Mouse (Mus musculus) CH12.LX (cell line): ENCODE data around the gene Uggt1. TPM values are rescaled to one million over a fixed set of nuclear protein-coding genes. Genes with fewer than 3 reads are reported as not detected.
A peak's percentile ranks its signal among the peaks of the same experiment; 100 is the strongest.

Experiments used
- DNase-seq: peaks from one replicate; pipeline ENCODE4 v3.0.0-alpha.2; 2013; ENCODE audit errors: extremely low read depth
- H3K27ac ChIP-seq: 2 replicates; pipeline ENCODE4 v1.5.1; 2012; ENCODE audit warnings: low read depth, mild to moderate bottlenecking, control low read depth, moderate library complexity; ENCODE audit not compliant: insufficient read depth
- H3K27me3 ChIP-seq: replicated peaks from 2 replicates; pipeline ENCODE3; 2012; ENCODE audit warnings: inconsistent platforms
- H3K36me3 ChIP-seq, 2 experiments: replicated peaks in 1 of 2; 2 replicates each; pipeline versions ENCODE3 to v1.6.1; 2012; ENCODE audit warnings: inconsistent platforms in 1 of 2, low read length in 1 of 2, mild to moderate bottlenecking in 1 of 2, mixed read lengths in 1 of 2, moderate library complexity in 1 of 2; ENCODE audit not compliant: control insufficient read depth in 1 of 2, insufficient read depth in 1 of 2
- H3K4me1 ChIP-seq, 2 experiments: 2 replicates each; pipeline ENCODE4 v1.6.1; 2012; ENCODE audit warnings: inconsistent platforms in 1 of 2, moderate library complexity in 1 of 2; ENCODE audit not compliant: insufficient read depth in 2 of 2, control insufficient read depth in 1 of 2
- H3K4me2 ChIP-seq: 2 replicates; pipeline ENCODE4 v1.6.1; 2012; ENCODE audit warnings: low read depth, mild to moderate bottlenecking, control low read depth; ENCODE audit not compliant: poor library complexity, insufficient read depth, severe bottlenecking
- H3K4me3 ChIP-seq, 3 experiments: fragments of 150-350 bp in 1 of 3; sonication (generic) in 1 of 3; replicated peaks in 1 of 3; 2 replicates each; pipeline versions ENCODE3 to v1.5.1; 2011 to 2012; ENCODE audit warnings: low read depth in 2 of 3, low read length in 2 of 3, mild to moderate bottlenecking in 2 of 3, moderate library complexity in 2 of 3, control low read depth in 1 of 3, improper control_type of control experiment in 1 of 3, inconsistent platforms in 1 of 3, mixed read lengths in 1 of 3; ENCODE audit not compliant: poor library complexity in 1 of 3
- H3K79me2 ChIP-seq: replicated peaks from 2 replicates; pipeline ENCODE4 v1.6.1; 2012; ENCODE audit warnings: mild to moderate bottlenecking, moderate library complexity; ENCODE audit not compliant: control insufficient read depth, poor library complexity, insufficient read depth, severe bottlenecking; ENCODE audit errors: extremely low read depth
- H3K9ac ChIP-seq: 2 replicates; pipeline ENCODE4 v1.6.1; 2012; ENCODE audit warnings: low read depth, mild to moderate bottlenecking, control low read depth, moderate library complexity; ENCODE audit not compliant: insufficient read depth
- H3K9me3 ChIP-seq: replicated peaks from 2 replicates; pipeline ENCODE3; 2012; ENCODE audit warnings: low read length, inconsistent platforms, mixed read lengths
- CHD2 ChIP-seq: IDR thresholded peaks from 2 replicates; pipeline ENCODE4 v1.6.1; 2011; ENCODE audit warnings: low read length, improper control_type of control experiment
- CTCF ChIP-seq, 2 experiments: IDR thresholded peaks in 1 of 2; conservative IDR thresholded peaks in 1 of 2; 2 replicates each; pipeline ENCODE4 v1.5.1; 2011 to 2012; ENCODE audit warnings: low read depth in 2 of 2, low read length in 2 of 2, improper control_type of control experiment in 1 of 2, inconsistent platforms in 1 of 2, mild to moderate bottlenecking in 1 of 2, moderate library complexity in 1 of 2
- GABPA ChIP-seq: IDR thresholded peaks from 2 replicates; pipeline ENCODE4 v1.6.1; 2012; ENCODE audit warnings: low read depth, low read length, improper control_type of control experiment, inconsistent platforms; ENCODE audit not compliant: insufficient replicate concordance
- JUND ChIP-seq: conservative IDR thresholded peaks from 2 replicates; pipeline ENCODE4 v1.6.1; 2011; ENCODE audit warnings: low read depth, low read length, improper control_type of control experiment
- MAFK ChIP-seq: IDR thresholded peaks from 2 replicates; pipeline ENCODE4 v1.6.1; 2011; ENCODE audit warnings: low read length, improper control_type of control experiment; ENCODE audit not compliant: insufficient replicate concordance
- MAX ChIP-seq: IDR thresholded peaks from 2 replicates; pipeline ENCODE4 v1.6.1; 2011; ENCODE audit warnings: low read length, improper control_type of control experiment
- MXI1 ChIP-seq: IDR thresholded peaks from 2 replicates; pipeline ENCODE4 v1.6.1; 2011; ENCODE audit warnings: mild to moderate bottlenecking, low read depth, low read length, improper control_type of control experiment
- NELFE ChIP-seq: IDR thresholded peaks from 2 replicates; pipeline ENCODE4 v1.6.1; 2011; ENCODE audit warnings: low read depth, low read length, improper control_type of control experiment
- NRF1 ChIP-seq: IDR thresholded peaks from 2 replicates; pipeline ENCODE4 v1.6.1; 2014; ENCODE audit warnings: low read depth, mild to moderate bottlenecking, inconsistent platforms, low read length, improper control_type of control experiment, moderate library complexity
- POLR2A ChIP-seq: IDR thresholded peaks from 2 replicates; pipeline ENCODE4 v1.6.1; 2011; ENCODE audit warnings: low read depth, mild to moderate bottlenecking, improper control_type of control experiment, low read length
- SIN3A ChIP-seq: IDR thresholded peaks from 2 replicates; pipeline ENCODE4 v1.6.1; 2012; ENCODE audit warnings: low read length, improper control_type of control experiment, inconsistent platforms
- SMC3 ChIP-seq: IDR thresholded peaks from 2 replicates; pipeline ENCODE4 v1.6.1; 2011; ENCODE audit warnings: low read depth, low read length, improper control_type of control experiment
- TCF12 ChIP-seq: IDR thresholded peaks from 2 replicates; pipeline ENCODE4 v1.6.1; 2014; ENCODE audit warnings: low read depth, mild to moderate bottlenecking, inconsistent platforms, low read length, improper control_type of control experiment
- UBTF ChIP-seq: IDR thresholded peaks from 2 replicates; pipeline ENCODE4 v1.6.1; 2012; ENCODE audit warnings: low read depth, mild to moderate bottlenecking, inconsistent platforms, low read length, improper control_type of control experiment, moderate library complexity
- USF1 ChIP-seq: IDR thresholded peaks from 2 replicates; pipeline ENCODE4 v1.6.1; 2014; ENCODE audit warnings: low read depth, mild to moderate bottlenecking, inconsistent platforms, low read length, improper control_type of control experiment
- ZC3H11A ChIP-seq: IDR thresholded peaks from 2 replicates; pipeline ENCODE4 v1.6.1; 2012; ENCODE audit warnings: low read depth, mild to moderate bottlenecking, inconsistent platforms, low read length, improper control_type of control experiment
- dilution Hi-C: fragments of 300-500 bp; cut with MboI; formaldehyde crosslinking; loops from 2 replicates; pipeline ENCODE4 v1.14.3; 2020; ENCODE audit warnings: low sequenced_read_pairs; ENCODE audit not compliant: extremely low pct_unique_long_range_greater_than_20kb, extremely low pct_ligation_motif_present
- in situ Hi-C: fragments of 300-500 bp; cut with MboI; formaldehyde crosslinking; loops from 3 replicates; pipeline ENCODE4 v1.14.3; 2019; ENCODE audit warnings: low sequenced_read_pairs, low pct_ligation_motif_present, low pct_unique_long_range_greater_than_20kb, mixed read lengths
- polyA plus RNA-seq: library from polyadenylated mRNA; unstranded; fragments of >175 nt; gene quantifications from 2 replicates; pipeline ENCODE4 v1.2.1, GENCODE M21; 2012; ENCODE audit warnings: low read depth; ENCODE audit not compliant: insufficient read length
- total RNA-seq, 2 experiments: library from RNA; depleted of rRNA; stranded (reverse); fragments of 300-350 nt in 1 of 2; fragments of >200 nt in 1 of 2; gene quantifications; 2 replicates each; pipeline ENCODE4 v1.2.3; 2012 to 2014

The Uggt1 gene
- total and polyA plus RNA-seq, 3 experiments: 35.3 to 41.2 (median 39.5) TPM

- no peaks in the 10 kb centered on the region for H3K9me3 ChIP-seq
- H3K9ac ChIP-seq: no peak overlapping the region
- dilution Hi-C loops: no loop called here
- H3K4me3 ChIP-seq: no peak overlapping the region
- no peaks in the 10 kb centered on the region for H3K27me3 ChIP-seq
- in situ Hi-C loops: no loop called here
- 0 out of 2 replicates have a peak overlapping the region, but pooled peaks have one; percentile 5 for H3K27ac ChIP-seq
- no peak for DNase-seq
- H3K36me3 ChIP-seq: peaks cover 20 to 69% of the 10 kb centered on the region in 2 experiments
- peaks cover 32% of the 10 kb centered on the region for H3K79me2 ChIP-seq
- TF ChIP-seq SMC3: no peak
- TF ChIP-seq POLR2A: no peak
- no peak for TF ChIP-seq MAX
- no peak for TF ChIP-seq NELFE
- no peak for TF ChIP-seq CTCF (conservative IDR thresholded peaks at IDR 0.05 in 1 of 2, IDR thresholded peaks at IDR 0.05 in 1 of 2; ENCODE audit: low read depth in 2 of 2, low read length in 2 of 2)
- no peak for TF ChIP-seq TCF12
- no peak for TF ChIP-seq GABPA
- TF ChIP-seq UBTF: no peak
- TF ChIP-seq JUND: no peak
- TF ChIP-seq CHD2: no peak
- no peak for TF ChIP-seq USF1
- no peak for TF ChIP-seq NRF1
- TF ChIP-seq SIN3A: no peak
- H3K4me2 ChIP-seq: peak overlapping the region; percentile 2; the same call in 1 of the 2 replicates
- H3K4me1 ChIP-seq: peaks cover 20 to 66% of the 10 kb centered on the region in 2 experiments
Measured at GRCm38 (mm10) chr1:36235057-36235639, 9.4 kb downstream of the Uggt1 start.

DNA sequence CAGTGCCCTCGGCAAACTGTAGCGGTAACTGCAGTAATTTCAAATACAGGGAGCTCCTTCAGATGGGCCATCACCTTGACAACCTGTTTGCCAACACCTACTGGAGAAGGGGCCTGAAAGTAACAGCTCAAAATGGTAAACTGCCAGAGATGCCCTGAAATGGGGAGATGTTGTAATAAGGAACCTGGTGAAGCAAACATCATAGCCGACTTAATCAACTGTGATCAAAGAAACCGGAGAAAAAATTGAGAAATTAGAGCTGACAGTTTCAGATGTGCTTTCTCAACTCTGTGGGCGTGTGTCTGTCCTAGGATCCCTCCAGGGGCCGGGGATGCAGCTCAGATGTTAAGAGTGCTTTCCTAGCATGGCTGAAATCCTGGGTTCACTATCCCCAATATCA, 11.3 kb downstream of the Uggt1 start:
- H3K4me1 ChIP-seq: peaks cover 12 to 47% of the 10 kb centered on the region in 2 experiments
- DNase-seq: no peak
- H3K9me3 ChIP-seq: no peaks in the 10 kb centered on the region
- peaks cover 30 to 70% of the 10 kb centered on the region in 2 experiments for H3K36me3 ChIP-seq
- H3K4me2 ChIP-seq: no peak overlapping the region
- no peak overlapping the region for H3K27ac ChIP-seq
- dilution Hi-C loops: no loop called here
- no peaks in the 10 kb centered on the region for H3K27me3 ChIP-seq
- in situ Hi-C loops: no loop called here
- H3K4me3 ChIP-seq: no peak overlapping the region
- no peak overlapping the region for H3K9ac ChIP-seq
- no peak for TF ChIP-seq MAFK
- TF ChIP-seq ZC3H11A: no peak
- TF ChIP-seq MXI1: no peak
- peaks cover 21% of the 10 kb centered on the region for H3K79me2 ChIP-seq
